Mouse (Mus musculus): ENCODE results near the gene Fjx1.
A peak's percentile ranks its signal among the peaks of the same experiment; 100 is the strongest.

Fjx1 gene

GRCm38 (mm10) chr2:102451671-102452549, at the start of gene Fjx1:
Gene Fjx1, minus strand, starts transcription at chr2:102452499.
- no peak for DNase-seq (ENCODE audit: low spot score)

- no peak for DNase-seq (ENCODE audit: low spot score)
Observed at GRCm38 (mm10) chr2:102500001-102500689, 47.8 kb upstream of the Fjx1 start.

- no peak for DNase-seq (ENCODE audit: low spot score)
Observed at GRCm38 (mm10) chr2:102480738-102481137, 28.4 kb upstream of the Fjx1 start.

- DNase-seq (ENCODE audit: low spot score), result no peak
Observed at GRCm38 (mm10) chr2:102476101-102476500, 23.8 kb upstream of the Fjx1 start.

- DNase-seq (ENCODE audit: low spot score), result no peak
Observed at GRCm38 (mm10) chr2:102468645-102469044, 16.3 kb upstream of the Fjx1 start.

GRCm38 (mm10) chr2:102464342-102464732, 12.0 kb upstream of the Fjx1 start:
- no peak for DNase-seq (ENCODE audit: low spot score)

GRCm38 (mm10) chr2:102463587-102464341, 11.5 kb upstream of the Fjx1 start:
- no peak for DNase-seq (ENCODE audit: low spot score)

- DNase-seq (ENCODE audit: low spot score), result no peak
Observed at GRCm38 (mm10) chr2:102461491-102461890, 9.2 kb upstream of the Fjx1 start.

GRCm38 (mm10) chr2:102455126-102455525, 2.8 kb upstream of the Fjx1 start:
- DNase-seq (ENCODE audit: low spot score), result no peak

GRCm38 (mm10) chr2:102453447-102453846, 1.1 kb upstream of the Fjx1 start:
- DNase-seq (ENCODE audit: low spot score), result peak; percentile 48

GRCm38 (mm10) chr2:102450761-102451670, 1.3 kb downstream of the Fjx1 start:
- no peak for DNase-seq (ENCODE audit: low spot score)

- DNase-seq (ENCODE audit: low spot score), result no peak
Observed at GRCm38 (mm10) chr2:102450248-102450760, 2.0 kb downstream of the Fjx1 start.

GRCm38 (mm10) chr2:102449630-102450247, 2.6 kb downstream of the Fjx1 start:
- no peak for DNase-seq (ENCODE audit: low spot score)

- DNase-seq (ENCODE audit: low spot score), result no peak
Observed at GRCm38 (mm10) chr2:102449056-102449455, 3.2 kb downstream of the Fjx1 start.

- no peak for DNase-seq (ENCODE audit: low spot score)
Observed at GRCm38 (mm10) chr2:102447831-102448230, 4.5 kb downstream of the Fjx1 start.

- no peak for DNase-seq (ENCODE audit: low spot score)
Observed at GRCm38 (mm10) chr2:102446851-102447250, 5.4 kb downstream of the Fjx1 start.

- DNase-seq (ENCODE audit: low spot score), result no peak
Observed at GRCm38 (mm10) chr2:102437357-102438030, 14.8 kb downstream of the Fjx1 start.

- DNase-seq (ENCODE audit: low spot score), result no peak
Observed at GRCm38 (mm10) chr2:102433879-102434278, 18.4 kb downstream of the Fjx1 start.

- DNase-seq (ENCODE audit: low spot score), result no peak
Observed at GRCm38 (mm10) chr2:102431084-102431483, 21.2 kb downstream of the Fjx1 start.

GRCm38 (mm10) chr2:102427974-102428373, 24.3 kb downstream of the Fjx1 start:
- no peak for DNase-seq (ENCODE audit: low spot score)

Data from layer of hippocampus, adult 9-10 months (tissue).